Mouse (Mus musculus): Measurements from ENCODE around the gene Dnah6.

DNA sequence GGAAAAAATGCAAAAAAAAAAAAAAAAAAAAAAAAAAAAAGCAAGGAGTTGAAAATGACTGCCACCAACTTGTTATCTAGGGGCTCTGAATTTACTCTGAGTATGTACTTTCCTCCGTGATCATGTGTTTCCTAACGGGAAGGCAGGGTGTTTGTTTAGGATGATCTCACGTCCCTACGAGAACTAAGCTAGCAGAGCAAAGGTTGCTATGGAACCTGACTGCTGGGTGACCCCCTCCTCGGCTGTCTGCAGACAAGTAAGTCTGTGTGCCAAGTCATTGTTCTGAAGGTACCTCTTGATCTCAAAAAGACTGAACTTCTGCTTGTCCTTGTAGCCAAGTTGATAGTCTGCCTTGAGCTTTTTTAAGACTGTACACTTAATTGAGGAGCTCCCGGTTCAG lies 150.8 kb downstream of the Dnah6 start:
- no peak for TF ChIP-seq MXI1 (IDR thresholded peaks at IDR 0.05; ENCODE audit: low read depth, low read length)
- no peak for TF ChIP-seq EP300 (IDR thresholded peaks at IDR 0.05; ENCODE audit: low read length)
